Mouse (Mus musculus) neural tube, embryonic 14.5 days (tissue): ENCODE measurements around the gene Fcamr. TPM values are rescaled to one million over a fixed set of nuclear protein-coding genes. Genes with fewer than 3 reads are reported as not detected.

Source experiments
- ATAC-seq: fragments of 200-750 bp; cut with Nextera tagmentation; 2 replicates; pipeline ENCODE4 v1.8.0; 2017; ENCODE audit warnings: low read depth, mild to moderate bottlenecking, moderate TSS enrichment, moderate library complexity
- H3K27ac ChIP-seq: fragments of 300-500 bp; sonication (generic); 2 replicates; pipeline ENCODE4 v1.5.1; 2014; ENCODE audit warnings: low read depth, mild to moderate bottlenecking, control low read depth, low read length, moderate library complexity, mixed read lengths
- H3K27me3 ChIP-seq: fragments of 300-500 bp; sonication (generic); 2 replicates; pipeline ENCODE4 v1.6.1; 2014; ENCODE audit warnings: low read length; ENCODE audit not compliant: control insufficient read depth, insufficient read depth
- H3K36me3 ChIP-seq: fragments of 300-500 bp; sonication (generic); 2 replicates; pipeline ENCODE4 v1.6.1; 2014; ENCODE audit warnings: low read length, mixed read lengths; ENCODE audit not compliant: control insufficient read depth, insufficient read depth
- H3K4me1 ChIP-seq: fragments of 300-500 bp; sonication (generic); 2 replicates; pipeline ENCODE4 v1.6.1; 2014; ENCODE audit warnings: low read length; ENCODE audit not compliant: control insufficient read depth, insufficient read depth
- H3K4me2 ChIP-seq: fragments of 300-500 bp; sonication (generic); 2 replicates; pipeline ENCODE4 v1.6.1; 2014; ENCODE audit warnings: mild to moderate bottlenecking, low read depth, low read length, control low read depth
- H3K4me3 ChIP-seq: fragments of 300-500 bp; sonication (generic); 2 replicates; pipeline ENCODE4 v1.5.1; 2014; ENCODE audit warnings: low read depth, low read length, control low read depth, mixed read lengths
- H3K9ac ChIP-seq: fragments of 300-500 bp; sonication (generic); replicated peaks from 2 replicates; pipeline ENCODE4 v1.6.1; 2014; ENCODE audit warnings: low read depth, mild to moderate bottlenecking, control low read depth, low read length, mixed read lengths
- H3K9me3 ChIP-seq: fragments of 300-500 bp; sonication (generic); 2 replicates; pipeline ENCODE4 v1.6.1; 2016; ENCODE audit warnings: low read length; ENCODE audit not compliant: control insufficient read depth
- WGBS: fragments of 180-500 bp; shearing (Covaris S2); extraction: QIAGEN DNeasy Blood & Tissue Kit; methylation state at CpG from one replicate; pipeline ENCODE4 v1.1.7; 2014; 5-methylcytosine and 5-hydroxymethylcytosine counted together
- polyA plus RNA-seq: library from polyadenylated mRNA; unstranded; fragments of >200 nt; fragmentation: Nextera tagmentation; extraction: Ambion mirVana; gene quantifications from 2 replicates; pipeline ENCODE4 v1.2.1, GENCODE M21; 2014

Gene Fcamr
- polyA plus RNA-seq, 1 experiment from 2014 or later, result not detected

DNA sequence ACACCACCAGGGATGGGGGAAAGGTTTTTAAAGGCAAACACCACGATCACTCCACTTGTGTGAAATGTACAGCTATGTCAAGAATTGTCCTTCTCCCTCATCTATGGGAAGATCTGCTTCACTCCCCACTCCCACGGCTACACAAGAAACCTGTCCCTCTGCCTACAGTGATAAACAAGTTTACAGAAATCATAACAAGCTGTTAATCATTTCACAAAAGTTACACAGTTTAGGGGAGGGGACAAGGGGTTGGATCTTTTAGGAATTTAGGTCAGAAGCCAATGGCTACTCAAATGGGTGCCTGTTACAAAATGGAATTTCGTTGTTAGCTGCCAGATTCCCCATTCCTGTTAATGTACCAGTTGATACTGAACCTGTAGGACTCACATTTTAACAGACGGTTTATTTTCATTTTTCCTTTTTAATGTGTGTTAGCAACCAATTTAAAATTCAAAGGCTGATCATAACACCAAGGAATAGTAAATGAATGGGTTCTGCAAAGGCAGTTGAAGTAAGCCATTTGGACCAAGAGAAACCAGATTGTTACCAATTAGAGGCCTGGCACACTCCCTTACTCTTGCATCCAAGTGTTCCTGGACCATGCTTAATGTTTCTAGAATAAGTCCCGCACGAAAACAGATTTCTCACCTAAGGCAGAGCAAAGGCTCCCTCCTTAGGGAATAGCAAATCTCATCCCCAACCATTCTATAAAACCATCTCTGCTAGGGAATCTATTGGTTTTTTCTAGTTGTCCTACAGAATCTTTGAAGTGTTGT is 34.6 kb downstream of the Fcamr start:
- no peaks in the 10 kb centered on the region for H3K4me1 ChIP-seq
- no peak overlapping the region for H3K27ac ChIP-seq
- H3K9ac ChIP-seq, result no peak overlapping the region
- H3K4me3 ChIP-seq, result no peak overlapping the region
- H3K9me3 ChIP-seq, result no peaks in the 10 kb centered on the region
- no peak overlapping the region for H3K4me2 ChIP-seq
- no peaks in the 10 kb centered on the region for H3K27me3 ChIP-seq
- no peaks in the 10 kb centered on the region for H3K36me3 ChIP-seq
- 90% methylated on average over 6 of the region's 6 CpGs for WGBS
- no peak for ATAC-seq

GRCm38 (mm10) chr1:130838288-130838687 is 37.6 kb downstream of the Fcamr start:
- no peak for ATAC-seq
- no peaks in the 10 kb centered on the region for H3K27me3 ChIP-seq
- H3K36me3 ChIP-seq, result no peaks in the 10 kb centered on the region
- no peak overlapping the region for H3K9ac ChIP-seq
- 61% methylated on average over 6 of the region's 6 CpGs for WGBS
- H3K4me3 ChIP-seq, result no peak overlapping the region
- no peak overlapping the region for H3K4me2 ChIP-seq
- H3K9me3 ChIP-seq, result no peaks in the 10 kb centered on the region
- H3K4me1 ChIP-seq, result no peaks in the 10 kb centered on the region
- no peak overlapping the region for H3K27ac ChIP-seq

DNA sequence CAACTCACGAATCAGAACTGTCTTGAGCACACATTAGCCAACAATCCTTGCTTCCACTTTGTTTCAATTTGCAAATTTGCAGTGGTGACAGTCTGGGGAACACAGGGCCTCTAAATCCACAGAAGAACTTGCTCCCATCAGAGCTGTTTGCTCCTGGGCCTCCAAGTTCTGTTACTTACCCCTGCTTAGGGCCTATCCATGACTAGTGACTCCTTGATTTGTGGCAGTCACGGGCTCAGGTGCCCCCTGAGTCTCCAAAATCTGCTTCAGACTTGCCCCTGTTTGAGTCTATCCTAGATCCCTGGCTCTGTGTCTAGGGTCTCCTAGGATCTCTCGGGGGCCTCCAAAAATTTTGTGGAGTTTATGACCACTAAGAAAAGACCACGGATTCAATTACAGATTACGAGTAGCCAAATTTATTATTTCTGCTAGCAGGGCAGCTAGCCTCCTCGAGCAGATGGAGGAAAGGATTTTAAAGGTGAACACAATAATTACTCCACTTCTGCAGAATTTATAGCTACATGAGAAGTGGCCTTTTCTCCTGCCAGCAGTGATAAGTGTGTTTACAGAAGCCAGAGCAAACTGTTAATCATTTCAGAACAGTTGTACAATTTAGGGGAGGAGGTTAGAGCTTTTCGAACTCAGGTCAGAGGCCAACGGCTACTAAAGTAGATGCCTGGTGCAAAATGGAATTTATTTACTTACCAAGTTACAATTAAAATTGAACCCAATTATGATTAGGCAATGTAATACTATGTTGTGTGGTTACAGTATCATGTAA is 40.1 kb downstream of the Fcamr start:
- no peak overlapping the region for H3K9ac ChIP-seq
- H3K36me3 ChIP-seq, result no peaks in the 10 kb centered on the region
- 66% methylated on average over 8 of the region's 8 CpGs for WGBS
- no peaks in the 10 kb centered on the region for H3K4me1 ChIP-seq
- no peak for ATAC-seq
- H3K4me2 ChIP-seq, result no peak overlapping the region
- no peaks in the 10 kb centered on the region for H3K9me3 ChIP-seq
- no peak overlapping the region for H3K4me3 ChIP-seq
- H3K27me3 ChIP-seq, result no peaks in the 10 kb centered on the region
- H3K27ac ChIP-seq, result no peak overlapping the region

- H3K27ac ChIP-seq, result no peak overlapping the region
- WGBS, result 91% methylated on average over 7 of the region's 7 CpGs
- ATAC-seq, result no peak
- H3K36me3 ChIP-seq, result no peaks in the 10 kb centered on the region
- no peaks in the 10 kb centered on the region for H3K27me3 ChIP-seq
- no peak overlapping the region for H3K4me2 ChIP-seq
- no peak overlapping the region for H3K4me3 ChIP-seq
- H3K9me3 ChIP-seq, result no peaks in the 10 kb centered on the region
- no peaks in the 10 kb centered on the region for H3K4me1 ChIP-seq
- H3K9ac ChIP-seq, result no peak overlapping the region
Measured at GRCm38 (mm10) chr1:130841621-130842020, 40.9 kb downstream of the Fcamr start.

GRCm38 (mm10) chr1:130844516-130844915 is 43.8 kb downstream of the Fcamr start:
- Histone ChIP-seq H3K9me3 (no peaks in the 10 kb centered on the region), H3K9ac (no peak overlapping the region), H3K27ac (no peak overlapping the region), H3K4me1 (no peaks in the 10 kb centered on the region), H3K4me3 (no peak overlapping the region), H3K36me3 (no peaks in the 10 kb centered on the region), H3K27me3 (no peaks in the 10 kb centered on the region), H3K4me2 (no peak overlapping the region)
- no peak for ATAC-seq
- 94% methylated on average over 7 of the region's 7 CpGs for WGBS

GRCm38 (mm10) chr1:130849530-130850214 is 49.0 kb downstream of the Fcamr start:
- Histone ChIP-seq H3K4me3 (no peak overlapping the region), H3K9ac (no peak overlapping the region), H3K36me3 (no peaks in the 10 kb centered on the region), H3K4me2 (no peak overlapping the region), H3K27ac (no peak overlapping the region), H3K9me3 (no peaks in the 10 kb centered on the region), H3K4me1 (no peaks in the 10 kb centered on the region), H3K27me3 (no peaks in the 10 kb centered on the region)
- ATAC-seq, result no peak
- WGBS, result 93% methylated on average over 10 of the region's 10 CpGs

DNA sequence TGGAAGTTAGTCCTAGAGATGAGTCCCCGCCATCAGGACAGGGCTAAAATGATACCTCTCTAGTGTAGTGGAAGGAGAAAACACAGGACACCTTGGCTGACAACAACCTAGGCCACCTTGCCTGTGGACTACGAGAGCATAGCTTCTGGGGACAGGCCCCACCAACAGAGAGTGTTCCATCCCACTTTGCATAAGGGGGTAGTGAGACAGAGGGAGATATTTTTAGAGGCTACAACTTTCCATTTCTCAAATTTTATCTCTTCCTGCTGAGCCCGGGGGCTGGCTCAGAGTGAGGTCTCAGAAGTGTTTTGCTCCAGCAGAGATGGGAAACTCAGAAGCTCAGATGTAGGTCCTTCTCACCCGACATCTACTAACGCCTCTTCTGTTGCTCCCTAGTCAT is 49.7 kb downstream of the Fcamr start:
- H3K4me1 ChIP-seq, result no peaks in the 10 kb centered on the region
- WGBS, result 92% methylated on average over 5 of the region's 5 CpGs
- H3K9ac ChIP-seq, result no peak overlapping the region
- H3K27ac ChIP-seq, result no peak overlapping the region
- no peak overlapping the region for H3K4me3 ChIP-seq
- no peaks in the 10 kb centered on the region for H3K36me3 ChIP-seq
- no peak for ATAC-seq
- H3K9me3 ChIP-seq, result no peaks in the 10 kb centered on the region
- no peak overlapping the region for H3K4me2 ChIP-seq
- no peaks in the 10 kb centered on the region for H3K27me3 ChIP-seq

GRCm38 (mm10) chr1:130854819-130855218 is 54.1 kb downstream of the Fcamr start:
- no peak for ATAC-seq
- 86% methylated on average over 9 of the region's 9 CpGs for WGBS
- no peak overlapping the region for H3K4me2 ChIP-seq
- no peaks in the 10 kb centered on the region for H3K9me3 ChIP-seq
- H3K27ac ChIP-seq, result no peak overlapping the region
- no peaks in the 10 kb centered on the region for H3K4me1 ChIP-seq
- no peaks in the 10 kb centered on the region for H3K36me3 ChIP-seq
- H3K9ac ChIP-seq, result no peak overlapping the region
- H3K27me3 ChIP-seq, result no peaks in the 10 kb centered on the region
- H3K4me3 ChIP-seq, result no peak overlapping the region

GRCm38 (mm10) chr1:130855723-130856122 is 55.0 kb downstream of the Fcamr start:
- ATAC-seq, result no peak
- Histone ChIP-seq H3K4me2 (no peak overlapping the region), H3K4me1 (no peaks in the 10 kb centered on the region), H3K9ac (no peak overlapping the region), H3K9me3 (no peaks in the 10 kb centered on the region), H3K27ac (no peak overlapping the region), H3K4me3 (no peak overlapping the region), H3K27me3 (no peaks in the 10 kb centered on the region), H3K36me3 (no peaks in the 10 kb centered on the region)
- 75% methylated on average over 2 of the region's 2 CpGs for WGBS
